Mouse (Mus musculus): ENCODE measurements around the gene Rcan1.

- no peak for TF ChIP-seq CTCF (IDR thresholded peaks at IDR 0.05; ENCODE audit: insufficient read depth, low read length)
- no peak for TF ChIP-seq POLR2A (IDR thresholded peaks at IDR 0.05; ENCODE audit: borderline replicate concordance, extremely low read depth, low read depth, low read length)
These were observed 113.1 kb downstream of the Rcan1 start for GRCm38 (mm10) chr16:92357566-92357965.

Measured in lung, adult 2 months (tissue).